Mouse (Mus musculus): Measurements from ENCODE around the gene Tyrobp.

Gene Tyrobp

GRCm38 (mm10) chr7:30429327-30429726 lies 15.8 kb downstream of the Tyrobp start:
- DNase-seq (ENCODE audit: low spot score): no peak

- DNase-seq (ENCODE audit: low spot score): no peak
These were observed 16.6 kb downstream of the Tyrobp start for GRCm38 (mm10) chr7:30430191-30430590.

GRCm38 (mm10) chr7:30431793-30432192 lies 18.2 kb downstream of the Tyrobp start:
- DNase-seq (ENCODE audit: low spot score): no peak

GRCm38 (mm10) chr7:30434238-30434637 lies 20.7 kb downstream of the Tyrobp start:
- peak; percentile 63 for DNase-seq (ENCODE audit: low spot score)

GRCm38 (mm10) chr7:30434701-30435100 lies 21.1 kb downstream of the Tyrobp start:
- DNase-seq (ENCODE audit: low spot score): no peak

- no peak for DNase-seq (ENCODE audit: low spot score)
These were observed 21.6 kb downstream of the Tyrobp start for GRCm38 (mm10) chr7:30435156-30435555.

- no peak for DNase-seq (ENCODE audit: low spot score)
These were observed 23.3 kb downstream of the Tyrobp start for GRCm38 (mm10) chr7:30436879-30437278.

- DNase-seq (ENCODE audit: low spot score): no peak
These were observed 26.2 kb downstream of the Tyrobp start for GRCm38 (mm10) chr7:30439734-30440133.

GRCm38 (mm10) chr7:30440697-30441096 lies 27.1 kb downstream of the Tyrobp start:
- DNase-seq (ENCODE audit: low spot score): peak; percentile 39

- no peak for DNase-seq (ENCODE audit: low spot score)
These were observed 30.1 kb downstream of the Tyrobp start for GRCm38 (mm10) chr7:30443696-30444095.

GRCm38 (mm10) chr7:30444154-30444970 lies 30.8 kb downstream of the Tyrobp start:
- peak; percentile 38 for DNase-seq (ENCODE audit: low spot score)

- peak; percentile 52 for DNase-seq (ENCODE audit: low spot score)
These were observed 31.6 kb downstream of the Tyrobp start, which contains the start of gene Aplp1 for GRCm38 (mm10) chr7:30444971-30445751. Aplp1 (minus strand) TSS chr7:30445535.

GRCm38 (mm10) chr7:30450241-30450640 lies 36.7 kb downstream of the Tyrobp start:
- no peak for DNase-seq (ENCODE audit: low spot score)

- no peak for DNase-seq (ENCODE audit: low spot score)
These were observed 39.8 kb downstream of the Tyrobp start for GRCm38 (mm10) chr7:30453327-30453726.

- no peak for DNase-seq (ENCODE audit: low spot score)
These were observed 40.2 kb downstream of the Tyrobp start for GRCm38 (mm10) chr7:30453766-30454165.

- no peak for DNase-seq (ENCODE audit: low spot score)
These were observed 40.7 kb downstream of the Tyrobp start for GRCm38 (mm10) chr7:30454259-30454658.

GRCm38 (mm10) chr7:30456487-30456886 lies 42.9 kb downstream of the Tyrobp start:
- no peak for DNase-seq (ENCODE audit: low spot score)

GRCm38 (mm10) chr7:30456911-30457628 lies 43.5 kb downstream of the Tyrobp start:
- no peak for DNase-seq (ENCODE audit: low spot score)

- DNase-seq (ENCODE audit: low spot score): no peak
These were observed 44.2 kb downstream of the Tyrobp start, which contains the start of the genes Kirrel2 and Nphs1 for GRCm38 (mm10) chr7:30457629-30458330. Kirrel2 (minus strand) TSS chr7:30457690. Nphs1 (plus strand) TSS chr7:30458315.

- DNase-seq (ENCODE audit: low spot score): no peak
These were observed 45.9 kb downstream of the Tyrobp start for GRCm38 (mm10) chr7:30459484-30459883.

GRCm38 (mm10) chr7:30463568-30463967 lies 50.0 kb downstream of the Tyrobp start:
- no peak for DNase-seq (ENCODE audit: low spot score)

- DNase-seq (ENCODE audit: low spot score): no peak
These were observed 50.4 kb downstream of the Tyrobp start for GRCm38 (mm10) chr7:30463996-30464395.

Measured in ovary, postnatal 36 days (tissue).